Mouse (Mus musculus): Measurements from ENCODE around the gene 3830406C13Rik.

- TF ChIP-seq POLR2A (IDR thresholded peaks at IDR 0.05; ENCODE audit: borderline replicate concordance, control insufficient read depth, low read depth, low read length) (no peak), CTCF (IDR thresholded peaks at IDR 0.05; ENCODE audit: control insufficient read depth, insufficient read depth, low read length) (no peak)
Measured at GRCm38 (mm10) chr14:12341075-12341788, 57.3 kb downstream of the 3830406C13Rik start.

Data from bone marrow, adult 2 months (tissue).